Comparison of ENCODE assay signal across 12 mouse cellular contexts in the genomic region with DNA sequence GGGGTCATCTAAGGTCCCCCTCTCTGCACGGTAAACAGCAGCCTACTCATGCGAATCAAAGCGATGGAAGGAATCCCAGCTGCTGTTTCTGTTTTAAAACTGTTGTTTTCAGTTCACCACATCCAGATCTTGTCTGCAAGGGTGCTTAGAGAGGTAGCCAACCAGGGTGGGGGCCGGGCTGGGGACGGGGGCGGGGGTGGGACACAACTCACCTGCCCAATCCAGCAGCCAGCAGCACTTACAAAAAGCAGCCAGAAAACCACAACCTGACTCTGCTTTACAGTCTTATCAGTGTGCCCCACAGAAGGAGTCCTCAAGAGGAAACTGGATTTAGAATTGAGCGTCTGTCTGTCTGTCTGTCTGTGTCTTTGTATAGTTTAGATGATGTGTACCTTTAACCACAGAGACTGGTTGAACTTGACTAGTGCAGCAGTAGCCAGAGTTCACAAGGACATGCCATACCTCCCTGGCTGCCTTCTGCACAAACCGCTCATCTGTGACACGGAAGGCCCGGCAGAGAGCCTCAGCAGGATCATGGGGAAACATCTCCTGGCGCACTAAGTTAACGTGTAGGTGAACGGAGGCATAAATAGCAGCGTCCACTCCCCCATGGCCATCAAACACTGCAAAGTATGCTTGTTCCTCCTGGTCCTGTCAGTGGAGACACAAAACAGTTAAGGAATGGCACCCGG.
DNase-seq lines count a peak whose midpoint lies in the region; ATAC-seq and TF ChIP-seq lines count a peak whose summit lies in the region.
"Had no signal": no experiment of that assay in that cellular context is flagged by ENCODE, and none has a peak within 500 bp of the region (broad histone marks: within the 10 kb centered on the region; RNA-seq: fewer than 3 reads in every experiment).

No protein-coding gene starts in this region.

- TF ChIP-seq CTCF in left cerebral cortex, adult 2 months (IDR thresholded peaks at IDR 0.05) = no peak
- no peak for TF ChIP-seq CTCF in midbrain, postnatal 0 days (IDR thresholded peaks at IDR 0.05)

- H3K4me3 ChIP-seq in left cerebral cortex, adult 2 months = no peak overlapping the region
- no peak overlapping the region for H3K4me3 ChIP-seq in midbrain, postnatal 0 days (ENCODE audit: low read depth, low read length)
- H3K4me3 ChIP-seq: embryonic facial prominence, embryonic 10.5 days; limb, embryonic 12.5 days had no signal

- DNase-seq in frontal cortex, adult 2 months (ENCODE audit: extremely low spot score in 1 of 2, low spot score in 1 of 2) = no peak
- DNase-seq in left cerebral cortex, adult 2 months (ENCODE audit: extremely low spot score in 1 of 2, low spot score in 2 of 2) = no peak
- DNase-seq in left cerebral cortex, adult 8-10 months (ENCODE audit: low spot score in 2 of 2) = no peak
- DNase-seq in kidney, postnatal 25 days = peak; percentile 23 to 58
- no peak for DNase-seq in natural killer cell, adult 2 months (ENCODE audit: low spot score in 2 of 2)
- DNase-seq in spleen, postnatal 4 days (ENCODE audit: low spot score in 2 of 2) = no peak
- no peak for DNase-seq in midbrain, postnatal 0 days (ENCODE audit: low spot score)
- DNase-seq: cerebellum, adult 9-11 months had no signal

- intact Hi-C loops in left cerebral cortex, adult 2 months (cut with DNase I) = no loop called here

- 0 out of 2 replicates have a peak, but pooled peaks have one; percentile 3 for ATAC-seq in frontal cortex, adult (ENCODE audit: low TSS enrichment)
- no peak for ATAC-seq in midbrain, postnatal 0 days (ENCODE audit: low FRiP score)

- no peak overlapping the region for H3K4me2 ChIP-seq in midbrain, postnatal 0 days (ENCODE audit: low read depth, low read length, poor library complexity, severe bottlenecking)
- H3K4me2 ChIP-seq: limb, embryonic 12.5 days had no signal

- peaks cover 4% of the 10 kb centered on the region for H3K36me3 ChIP-seq in midbrain, postnatal 0 days (ENCODE audit: insufficient read depth, low read length)

- H3K9ac ChIP-seq in midbrain, postnatal 0 days (replicated peaks; ENCODE audit: low read length, poor library complexity, severe bottlenecking) = no peak overlapping the region
- H3K9ac ChIP-seq: limb, embryonic 12.5 days had no signal

- peak overlapping the region; percentile 81 for H3K27ac ChIP-seq in left cerebral cortex, adult 2 months
- H3K27ac ChIP-seq in midbrain, postnatal 0 days (ENCODE audit: low read depth, low read length) = no peak overlapping the region
- H3K27ac ChIP-seq: embryonic facial prominence, embryonic 10.5 days; limb, embryonic 12.5 days; macrophage had no signal

- no peaks in the 10 kb centered on the region for H3K27me3 ChIP-seq in midbrain, postnatal 0 days (ENCODE audit: insufficient read depth, low read length)

- H3K9me3 ChIP-seq in midbrain, postnatal 0 days (ENCODE audit: low read length) = no peaks in the 10 kb centered on the region
- H3K9me3 ChIP-seq: embryonic facial prominence, embryonic 10.5 days; limb, embryonic 12.5 days had no signal

- no peaks in the 10 kb centered on the region for H3K4me1 ChIP-seq in midbrain, postnatal 0 days (ENCODE audit: insufficient read depth, low read length)
- H3K4me1 ChIP-seq: limb, embryonic 12.5 days had no signal

- WGBS in midbrain, postnatal 0 days = 80% methylated on average over 15 of the region's 15 CpGs

Comparison
In these comparisons a context has a peak if more than half of its experiments do, and no peak if none do; other contexts are left out.
1. DNase-seq: peak in kidney, postnatal 25 days (2 of 2); none in frontal cortex, adult 2 months (0 of 2), left cerebral cortex, adult 2 months (0 of 2), left cerebral cortex, adult 8-10 months (0 of 2), natural killer cell, adult 2 months (0 of 2), spleen, postnatal 4 days (0 of 2) and midbrain, postnatal 0 days (single experiment).